ENCODE assay signal across 10 mouse cellular contexts in the genomic region with DNA sequence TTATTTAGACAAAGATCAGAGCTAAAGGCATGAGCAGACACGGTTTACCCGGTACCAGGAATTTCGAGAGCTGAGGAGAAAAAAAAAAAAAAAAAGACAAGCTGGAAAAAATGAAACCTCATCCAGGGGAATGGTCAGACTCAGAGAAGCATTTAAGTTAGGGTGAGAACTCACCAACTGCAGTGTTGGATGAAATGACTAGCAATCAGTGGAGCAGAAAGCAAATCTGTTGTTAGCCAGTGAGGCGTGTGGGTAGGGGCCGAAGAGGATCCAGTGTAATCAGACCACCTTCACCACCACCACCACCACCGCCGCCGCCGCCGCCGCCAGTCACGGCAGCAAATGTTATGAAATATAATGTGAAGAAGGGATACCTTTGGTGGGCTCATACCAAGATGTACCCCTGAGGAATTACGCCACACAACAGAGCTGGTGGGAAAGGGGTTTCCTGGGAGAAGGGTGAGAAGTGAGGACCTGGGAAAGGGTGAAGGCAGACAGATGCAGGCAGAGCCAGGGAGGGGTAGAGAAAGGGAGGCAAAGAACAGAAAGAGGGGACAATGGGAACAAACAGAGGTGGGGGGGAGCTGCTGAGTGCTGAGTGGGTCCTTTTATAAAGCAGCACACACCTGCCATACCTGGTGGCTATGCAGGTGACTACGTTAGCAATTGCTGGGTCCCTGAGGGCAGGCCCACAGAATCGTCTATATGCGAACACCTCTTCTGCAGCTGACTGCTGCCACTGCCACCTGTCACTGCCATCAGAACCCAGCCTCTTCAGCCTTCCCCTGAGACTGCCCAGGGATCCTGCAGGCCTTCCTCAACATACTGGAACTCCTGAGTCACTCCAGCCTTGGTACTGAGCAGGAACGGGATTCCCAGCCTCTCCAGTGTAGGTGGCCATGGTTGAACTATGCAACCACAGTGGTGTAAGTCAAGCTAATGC. TPM values are rescaled to one million over a fixed set of nuclear protein-coding genes. Genes with fewer than 3 reads are reported as not detected.
DNase-seq lines count a peak whose midpoint lies in the region; ATAC-seq and TF ChIP-seq lines count a peak whose summit lies in the region.
"Had no signal": no experiment of that assay in that cellular context is flagged by ENCODE, and none has a peak within 500 bp of the region (broad histone marks: within the 10 kb centered on the region; RNA-seq: fewer than 3 reads in every experiment).

No protein-coding gene starts in this region.

- no peak for TF ChIP-seq POLR2A in cerebellum, adult 2 months (IDR thresholded peaks at IDR 0.05; ENCODE audit: borderline replicate concordance, insufficient read depth, low read length)

- peak overlapping the region; percentile 47 for H3K4me2 ChIP-seq in lung, embryonic 16.5 days (ENCODE audit: low read depth, low read length)
- H3K4me2 ChIP-seq in stomach, postnatal 0 days (replicated peaks; ENCODE audit: low read depth), result peak overlapping the region; percentile 44

- TF ChIP-seq CTCF in cerebellum, adult 2 months (IDR thresholded peaks at IDR 0.05; ENCODE audit: borderline replicate concordance, insufficient read depth, low read depth, low read length), result no peak
- TF ChIP-seq CTCF in stomach, postnatal 0 days (IDR thresholded peaks at IDR 0.05; ENCODE audit: low read depth), result no peak

- peak; percentile 52 to 54 for DNase-seq in cerebellum, adult 2 months
- no peak for DNase-seq in cerebellum, adult 11 months
- no peak for DNase-seq in lung, postnatal 25 days (ENCODE audit: low spot score)
- DNase-seq in limb, embryonic 10.5 days (ENCODE audit: low spot score), result no peak
- DNase-seq in stomach, postnatal 0 days (ENCODE audit: low spot score), result no peak
- no peak for DNase-seq in layer of hippocampus, postnatal 25 days (ENCODE audit: extremely low spot score in 1 of 2, low spot score in 1 of 2)
- DNase-seq: liver had no signal

- H3K9ac ChIP-seq in lung, embryonic 16.5 days (ENCODE audit: low read length), result no peak overlapping the region
- no peak overlapping the region for H3K9ac ChIP-seq in stomach, postnatal 0 days (ENCODE audit: low read length)

- H3K4me3 ChIP-seq in cerebellum, adult 2 months (replicated peaks; ENCODE audit: insufficient read depth, low read depth, low read length), result peak overlapping the region; percentile 75
- peak overlapping the region; percentile 34 for H3K4me3 ChIP-seq in lung, embryonic 16.5 days (ENCODE audit: low read length)
- H3K4me3 ChIP-seq in limb, embryonic 10.5 days, result no peak overlapping the region
- no peak overlapping the region for H3K4me3 ChIP-seq in stomach, postnatal 0 days (ENCODE audit: low read depth, low read length)

- H3K4me1 ChIP-seq in cerebellum, adult 2 months (ENCODE audit: control insufficient read depth, insufficient read depth, low read length), result peaks cover 13% of the 10 kb centered on the region
- H3K4me1 ChIP-seq in lung, embryonic 16.5 days (replicated peaks; ENCODE audit: control insufficient read depth, insufficient read depth, low read length), result peaks cover 10% of the 10 kb centered on the region; the same call in 1 of the 2 replicates
- peaks cover 28% of the 10 kb centered on the region for H3K4me1 ChIP-seq in limb, embryonic 10.5 days
- 0 out of 2 replicates have a peak, but pooled peaks cover 3% of the 10 kb centered on the region for H3K4me1 ChIP-seq in stomach, postnatal 0 days (replicated peaks; ENCODE audit: control insufficient read depth, insufficient read depth)

- no peaks in the 10 kb centered on the region for H3K27me3 ChIP-seq in cerebellum, adult 2 months (ENCODE audit: control insufficient read depth, insufficient read depth, low read length)
- H3K27me3 ChIP-seq in lung, embryonic 16.5 days (ENCODE audit: control insufficient read depth, insufficient read depth, low read depth, low read length), result no peaks in the 10 kb centered on the region
- no peaks in the 10 kb centered on the region for H3K27me3 ChIP-seq in limb, embryonic 10.5 days (ENCODE audit: low read depth, poor library complexity, severe bottlenecking)
- H3K27me3 ChIP-seq in stomach, postnatal 0 days (ENCODE audit: control insufficient read depth, insufficient read depth, low read length), result no peaks in the 10 kb centered on the region

- ATAC-seq in lung, embryonic 16.5 days (ENCODE audit: low read depth), result no peak
- no peak for ATAC-seq in stomach, postnatal 0 days (ENCODE audit: low FRiP score, low TSS enrichment)
- no peak for ATAC-seq in inflammation-experienced regulatory T-cells, adult 6 months

- H3K27ac ChIP-seq in cerebellum, adult 2 months (ENCODE audit: insufficient read depth, low read length), result peak overlapping the region; percentile 60
- H3K27ac ChIP-seq in lung, embryonic 16.5 days (ENCODE audit: low read length), result no peak overlapping the region
- peak overlapping the region; percentile 21; the same call in 1 of the 2 replicates for H3K27ac ChIP-seq in limb, embryonic 10.5 days
- no peak overlapping the region for H3K27ac ChIP-seq in stomach, postnatal 0 days (replicated peaks)

- no peak for TF ChIP-seq EP300 in stomach, postnatal 0 days (optimal IDR thresholded peaks at IDR 0.05)

- WGBS in cerebellum, adult 2 months, result 30% methylated on average over 17 of the region's 17 CpGs
- WGBS in lung, embryonic 16.5 days, result 49% methylated on average over 17 of the region's 17 CpGs
- 73% methylated on average over 17 of the region's 17 CpGs for WGBS in limb, embryonic 10.5 days
- 63% methylated on average over 17 of the region's 17 CpGs for WGBS in stomach, postnatal 0 days

- H3K9me3 ChIP-seq in lung, embryonic 16.5 days (ENCODE audit: control insufficient read depth, low read length), result no peaks in the 10 kb centered on the region
- H3K9me3 ChIP-seq in limb, embryonic 10.5 days (replicated peaks), result no peaks in the 10 kb centered on the region
- H3K9me3 ChIP-seq in stomach, postnatal 0 days (ENCODE audit: control insufficient read depth, low read length), result no peaks in the 10 kb centered on the region

- no peaks in the 10 kb centered on the region for H3K36me3 ChIP-seq in lung, embryonic 16.5 days (ENCODE audit: control insufficient read depth, insufficient read depth, low read length)
- H3K36me3 ChIP-seq in limb, embryonic 10.5 days, result no peaks in the 10 kb centered on the region
- H3K36me3 ChIP-seq in stomach, postnatal 0 days (ENCODE audit: control insufficient read depth, insufficient read depth, low read length), result no peaks in the 10 kb centered on the region

RNA-seq across cellular contexts. Expression of a gene that starts 7.4 kb away (rescaled TPM):
- 1.9 and 3.5 TPM in 2 replicates for polyA plus RNA-seq in cerebellum, adult 2 months (2012; rRNA removed)
- polyA plus RNA-seq in lung, embryonic 16.5 days (2015; fragmentation: Nextera tagmentation; extraction: Ambion mirVana), result 1,630 and 1,660 TPM in 2 replicates
- polyA plus RNA-seq in limb, embryonic 10.5 days (2016; fragmentation: Nextera tagmentation; extraction: Ambion mirVana), result 124 and 208 TPM in 2 replicates
- polyA plus RNA-seq in stomach, postnatal 0 days (2015; fragmentation: Nextera tagmentation; extraction: Ambion mirVana), result 174 and 184 TPM in 2 replicates
- not detected for polyA plus RNA-seq in inflammation-experienced regulatory T-cells, adult 6 months (2017; shearing (Covaris generic))
- total RNA-seq in layer of hippocampus, postnatal 25 days (2021), result 1 to 10 TPM; 5.7 to 6.3 TPM

RNA-seq across cellular contexts. Expression of a gene that starts 16.4 kb away (rescaled TPM):
- polyA plus RNA-seq in cerebellum, adult 2 months (2012; rRNA removed), result 47.8 and 55.8 TPM in 2 replicates
- polyA plus RNA-seq in lung, embryonic 16.5 days (2015; fragmentation: Nextera tagmentation; extraction: Ambion mirVana), result 59.6 and 61.8 TPM in 2 replicates
- 87.2 and 94.7 TPM in 2 replicates for polyA plus RNA-seq in limb, embryonic 10.5 days (2016; fragmentation: Nextera tagmentation; extraction: Ambion mirVana)
- 14.5 and 15.4 TPM in 2 replicates for polyA plus RNA-seq in stomach, postnatal 0 days (2015; fragmentation: Nextera tagmentation; extraction: Ambion mirVana)
- polyA plus RNA-seq in inflammation-experienced regulatory T-cells, adult 6 months (2017; shearing (Covaris generic)), result 1 to 10 TPM; 5.6 to 8.9 (median 8.1) TPM
- total RNA-seq in layer of hippocampus, postnatal 25 days (2021), result 10 to 100 TPM; 26.3 to 31.3 TPM

RNA-seq across cellular contexts. Expression of a gene that starts 23.9 kb away (rescaled TPM):
- polyA plus RNA-seq in cerebellum, adult 2 months (2012; rRNA removed), result 538 and 626 TPM in 2 replicates
- polyA plus RNA-seq in lung, embryonic 16.5 days (2015; fragmentation: Nextera tagmentation; extraction: Ambion mirVana), result 0.78 and 1.2 TPM in 2 replicates
- 0.10 and 0.23 TPM in 2 replicates for polyA plus RNA-seq in limb, embryonic 10.5 days (2016; fragmentation: Nextera tagmentation; extraction: Ambion mirVana)
- 0.84 and 1.3 TPM in 2 replicates for polyA plus RNA-seq in stomach, postnatal 0 days (2015; fragmentation: Nextera tagmentation; extraction: Ambion mirVana)
- polyA plus RNA-seq in inflammation-experienced regulatory T-cells, adult 6 months (2017; shearing (Covaris generic)), result not detected
- 100 to 1,000 TPM; 440 to 506 TPM for total RNA-seq in layer of hippocampus, postnatal 25 days (2021)
- polyA plus RNA-seq: spleen, adult 2 months had no signal

RNA-seq across cellular contexts. Expression of a gene that starts 27.1 kb away (rescaled TPM):
- polyA plus RNA-seq in cerebellum, adult 2 months (2012; rRNA removed), result 36.2 and 40.7 TPM in 2 replicates
- 47.3 and 47.9 TPM in 2 replicates for polyA plus RNA-seq in lung, embryonic 16.5 days (2015; fragmentation: Nextera tagmentation; extraction: Ambion mirVana)
- 45.3 and 46.7 TPM in 2 replicates for polyA plus RNA-seq in limb, embryonic 10.5 days (2016; fragmentation: Nextera tagmentation; extraction: Ambion mirVana)
- polyA plus RNA-seq in stomach, postnatal 0 days (2015; fragmentation: Nextera tagmentation; extraction: Ambion mirVana), result 11.3 and 11.9 TPM in 2 replicates
- polyA plus RNA-seq in inflammation-experienced regulatory T-cells, adult 6 months (2017; shearing (Covaris generic)), result 1 to 10 TPM; 2.2 to 4.4 (median 2.4) TPM
- 10 to 100 TPM; 43.3 to 45.9 TPM for total RNA-seq in layer of hippocampus, postnatal 25 days (2021)

Comparison
In these comparisons a context has a peak if more than half of its experiments do, and no peak if none do; other contexts are left out.
1. DNase-seq: peak in cerebellum, adult 2 months (2 of 2); none in cerebellum, adult 11 months (single experiment), lung, postnatal 25 days (single experiment), limb, embryonic 10.5 days (single experiment), stomach, postnatal 0 days (single experiment) and layer of hippocampus, postnatal 25 days (0 of 2).
2. H3K27ac ChIP-seq: peak in cerebellum, adult 2 months (single experiment) and limb, embryonic 10.5 days (single experiment); none in lung, embryonic 16.5 days (single experiment) and stomach, postnatal 0 days (single experiment).
3. H3K4me3 ChIP-seq: peak in cerebellum, adult 2 months (single experiment) and lung, embryonic 16.5 days (single experiment); none in limb, embryonic 10.5 days (single experiment) and stomach, postnatal 0 days (single experiment).
4. RNA of a gene that starts 7.4 kb away (polyA plus RNA-seq): 1,630 to 1,660 TPM in lung, embryonic 16.5 days, 124 to 208 TPM in limb, embryonic 10.5 days and 174 to 184 TPM in stomach, postnatal 0 days; 1.9 to 3.5 TPM in cerebellum, adult 2 months and not detected in inflammation-experienced regulatory T-cells, adult 6 months; every median in the first group is over 10 times any median in the second.
5. RNA of a gene that starts 23.9 kb away (polyA plus RNA-seq): 538 to 626 TPM in cerebellum, adult 2 months; 0.84 to 1.3 TPM in stomach, postnatal 0 days, 0.78 to 1.2 TPM in lung, embryonic 16.5 days, 0.10 to 0.23 TPM in limb, embryonic 10.5 days and not detected in inflammation-experienced regulatory T-cells, adult 6 months; every median in the first group is over 100 times any median in the second.